Mouse (Mus musculus): ENCODE data around the gene Loxl1.
A peak's percentile ranks its signal among the peaks of the same experiment; 100 is the strongest.

Loxl1 gene

GRCm38 (mm10) chr9:58311191-58311910 lies 1.6 kb downstream of the Loxl1 start:
- peak; percentile 54 to 71 for DNase-seq

- DNase-seq = peak; percentile 61 to 84
These were observed 2.8 kb downstream of the Loxl1 start for GRCm38 (mm10) chr9:58310043-58310660.

GRCm38 (mm10) chr9:58308395-58308794 lies 4.6 kb downstream of the Loxl1 start:
- peak; percentile 65 to 86 for DNase-seq

GRCm38 (mm10) chr9:58305686-58306085 lies 7.3 kb downstream of the Loxl1 start:
- DNase-seq = peak in 1 of 2 experiments; percentile 46

- DNase-seq = peak; percentile 44 to 74
These were observed 9.3 kb downstream of the Loxl1 start for GRCm38 (mm10) chr9:58303599-58304271.

- no peak for DNase-seq
These were observed 9.9 kb downstream of the Loxl1 start for GRCm38 (mm10) chr9:58303115-58303514.

GRCm38 (mm10) chr9:58299356-58299799 lies 13.6 kb downstream of the Loxl1 start:
- peak; percentile 43 to 68 for DNase-seq

GRCm38 (mm10) chr9:58297961-58298477 lies 15.0 kb downstream of the Loxl1 start:
- DNase-seq = no peak

- DNase-seq = no peak
These were observed 15.9 kb downstream of the Loxl1 start for GRCm38 (mm10) chr9:58297065-58297464.

GRCm38 (mm10) chr9:58295766-58296361 lies 17.1 kb downstream of the Loxl1 start:
- DNase-seq = peak; percentile 56 to 87

GRCm38 (mm10) chr9:58295345-58295744 lies 17.6 kb downstream of the Loxl1 start:
- no peak for DNase-seq

GRCm38 (mm10) chr9:58294527-58294926 lies 18.5 kb downstream of the Loxl1 start:
- no peak for DNase-seq

- DNase-seq = no peak
These were observed 23.1 kb downstream of the Loxl1 start for GRCm38 (mm10) chr9:58289901-58290300.

GRCm38 (mm10) chr9:58289090-58289489 lies 23.9 kb downstream of the Loxl1 start:
- DNase-seq = no peak

GRCm38 (mm10) chr9:58283431-58283830 lies 29.6 kb downstream of the Loxl1 start:
- no peak for DNase-seq

- DNase-seq = peak in 1 of 2 experiments; percentile 53
These were observed 31.4 kb downstream of the Loxl1 start for GRCm38 (mm10) chr9:58281597-58281996.

GRCm38 (mm10) chr9:58280259-58281109 lies 32.5 kb downstream of the Loxl1 start:
- DNase-seq = peak; percentile 61 to 80

- no peak for DNase-seq
These were observed 33.2 kb downstream of the Loxl1 start for GRCm38 (mm10) chr9:58279780-58280179.

- DNase-seq = no peak
These were observed 33.9 kb downstream of the Loxl1 start for GRCm38 (mm10) chr9:58278821-58279723.

GRCm38 (mm10) chr9:58278313-58278712 lies 34.7 kb downstream of the Loxl1 start:
- no peak for DNase-seq

GRCm38 (mm10) chr9:58276346-58276745 lies 36.6 kb downstream of the Loxl1 start:
- DNase-seq = no peak
